Mouse (Mus musculus) gastrocnemius, postnatal 36 days (tissue): ENCODE measurements around the gene Arhgef28. TPM values are rescaled to one million over a fixed set of nuclear protein-coding genes. Genes with fewer than 3 reads are reported as not detected.
"Not testable (repeated sequence)": the region's sequence is repeated elsewhere in the genome, so short reads cannot be mapped to it uniquely, and the experiment has no call there.

ENCODE experiments used
- DNase-seq, 2 experiments: peaks; one replicate each; pipeline ENCODE4 v3.0.0; 2022
- intact Hi-C: fragments of 180-260 bp; cut with DNase I; formaldehyde crosslinking; loops from one replicate; pipeline ENCODE4 v1.15.1; 2025
- total RNA-seq, 2 experiments: library from RNA; stranded (reverse); gene quantifications; 2 replicates each; pipeline ENCODE4 v1.2.3; 2021

Arhgef28 gene
- total RNA-seq, 2 experiments from 2014 or later, result 2.8 to 3.7 TPM

DNA sequence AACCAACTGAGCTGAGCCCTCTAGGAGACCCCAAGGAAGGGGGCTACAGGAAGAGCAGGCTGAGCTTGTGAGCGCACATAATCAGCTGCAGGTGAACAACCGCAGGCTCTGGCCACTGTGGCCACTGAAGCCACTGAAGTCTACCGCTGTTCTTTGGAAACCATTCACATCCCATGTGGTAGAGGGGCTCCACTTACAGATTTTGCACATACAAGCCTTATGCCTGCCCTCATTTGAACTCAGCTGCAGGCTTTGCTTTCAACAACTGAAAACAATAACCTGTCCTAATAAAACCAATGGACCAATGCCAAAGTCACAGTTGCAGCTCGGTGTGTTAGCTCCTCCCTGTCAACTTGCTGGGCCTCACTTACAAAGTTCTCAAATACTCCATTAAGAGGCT, 126.6 kb downstream of the Arhgef28 start:
- intact Hi-C loops, result no loop called here
- DNase-seq, result no peak

- DNase-seq, result peak in 1 of 2 experiments; percentile 12
- intact Hi-C loops, result no loop called here
Observed at GRCm38 (mm10) chr13:98078251-98078650, 128.0 kb downstream of the Arhgef28 start.

- intact Hi-C loops, result no loop called here
- DNase-seq, result no peak
Observed at GRCm38 (mm10) chr13:98077216-98077615, 129.0 kb downstream of the Arhgef28 start.

DNA sequence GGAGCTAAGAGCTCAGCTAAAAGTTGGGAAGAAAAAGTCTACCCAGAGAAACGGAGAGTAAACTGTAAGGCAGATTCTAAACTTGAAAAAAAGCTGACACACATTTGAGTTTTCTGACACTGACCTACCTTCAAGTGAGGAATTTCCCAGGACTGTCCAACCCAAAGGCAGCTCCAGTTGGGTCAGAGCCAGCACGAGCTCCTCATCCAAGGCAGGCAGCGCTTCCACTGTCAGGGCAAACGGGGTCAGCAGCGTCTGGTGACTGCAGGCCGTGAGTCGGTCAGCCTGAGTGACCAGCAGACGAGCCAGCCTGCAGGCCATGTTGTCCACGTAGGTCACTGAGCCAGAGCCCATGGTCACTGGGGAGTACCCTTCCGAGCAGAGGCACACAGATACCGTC, 131.4 kb downstream of the Arhgef28 start:
- peak; percentile 42 to 46 for DNase-seq
- intact Hi-C loops, result no loop called here

GRCm38 (mm10) chr13:98073190-98073589, 133.0 kb downstream of the Arhgef28 start:
- DNase-seq, result no peak
- intact Hi-C loops, result no loop called here

GRCm38 (mm10) chr13:98070458-98070857, 135.8 kb downstream of the Arhgef28 start:
- DNase-seq, result no peak

DNA sequence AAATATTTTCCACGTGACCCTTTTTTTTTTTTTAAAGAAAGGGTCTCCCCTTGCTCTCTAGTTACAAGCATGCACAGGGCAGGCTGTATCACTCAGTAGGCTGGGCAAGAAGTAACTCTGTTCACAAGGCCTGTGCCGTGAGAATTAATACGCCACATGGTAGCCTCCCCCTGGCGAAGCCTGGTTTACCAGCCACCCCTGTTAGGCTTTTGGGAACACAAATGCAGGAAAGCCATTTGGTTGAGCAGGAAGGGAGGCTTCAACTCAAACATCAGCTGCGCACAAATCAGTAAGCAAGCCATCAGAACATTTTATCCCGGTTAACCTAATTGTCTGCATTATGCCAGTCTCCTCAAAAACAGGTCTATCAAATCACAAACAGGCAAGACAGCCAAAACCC, 136.6 kb downstream of the Arhgef28 start:
- no peak for DNase-seq
- intact Hi-C loops, result no loop called here

More at GRCm38 (mm10) chr13:98070458-98070857, 135.8 kb downstream of the Arhgef28 start:
- intact Hi-C loops, result no loop called here

DNA sequence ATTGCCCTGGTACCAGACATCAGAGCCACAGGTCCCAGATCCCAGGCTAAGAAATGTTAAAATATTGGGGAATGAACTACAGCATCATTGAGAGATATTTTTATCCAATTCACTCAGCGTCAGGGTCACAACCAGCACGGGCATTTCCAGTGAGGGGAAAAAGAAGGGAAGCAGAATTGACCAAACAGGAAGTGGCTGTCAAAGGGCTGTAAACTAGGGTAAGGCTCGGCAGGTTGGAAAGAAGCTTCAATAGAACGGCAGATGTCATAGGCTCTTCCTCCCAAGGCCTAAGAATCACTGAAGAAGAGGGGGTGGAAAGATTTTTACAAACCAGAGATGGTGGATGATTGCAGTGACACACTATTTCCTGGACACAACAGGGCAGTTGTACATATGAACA, 143.4 kb downstream of the Arhgef28 start:
- intact Hi-C loops, result no loop called here
- no peak for DNase-seq

DNA sequence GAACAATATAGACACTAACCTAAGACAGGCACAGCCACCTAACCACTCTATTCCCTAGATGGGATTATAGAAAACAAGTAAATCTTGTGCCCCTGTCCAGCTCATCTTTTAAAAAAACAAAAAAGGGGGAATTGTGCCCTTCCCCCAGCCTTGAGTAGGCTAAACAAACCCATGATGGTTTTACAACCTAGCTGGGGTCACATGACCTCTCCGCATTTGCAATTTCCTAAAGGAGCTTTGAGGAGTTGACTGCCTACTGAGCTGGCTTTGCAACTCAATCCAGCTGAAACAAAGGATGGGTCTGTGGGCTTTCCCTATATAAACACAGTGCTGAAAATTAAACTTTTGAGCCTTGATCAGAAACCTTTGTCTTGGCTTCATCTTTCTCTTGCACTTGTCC, 146.1 kb downstream of the Arhgef28 start:
- intact Hi-C loops, DNase-seq: not testable (repeated sequence)

GRCm38 (mm10) chr13:98055194-98055593, 151.0 kb downstream of the Arhgef28 start:
- intact Hi-C loops, result no loop called here

DNA sequence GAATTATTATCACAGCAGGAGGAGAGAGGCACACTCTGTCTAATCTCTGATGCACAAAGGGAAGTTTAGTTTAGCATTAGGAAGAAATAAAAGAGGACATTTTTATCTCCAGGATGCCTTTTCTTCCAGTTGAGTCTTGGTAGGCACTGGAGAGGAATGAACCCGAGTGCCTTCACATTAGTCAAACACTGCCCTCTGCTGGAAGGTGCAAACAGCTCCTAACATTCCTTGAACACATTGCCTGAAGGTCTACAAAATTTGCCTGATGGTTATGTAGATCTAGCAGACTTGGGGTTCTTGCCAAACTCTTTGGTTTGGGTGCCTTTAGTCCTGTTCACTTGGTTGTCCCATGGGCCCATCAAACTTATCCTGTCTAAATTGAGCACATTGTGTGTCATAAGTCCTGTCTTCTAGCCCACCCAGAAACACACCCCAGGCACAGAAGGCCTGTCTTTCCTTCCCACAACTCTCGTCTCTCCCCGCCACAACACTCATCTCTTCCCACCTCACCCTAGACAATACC, 165.6 kb downstream of the Arhgef28 start:
- intact Hi-C loops, result no loop called here
- DNase-seq, result peak in 1 of 2 experiments; percentile 29

More at GRCm38 (mm10) chr13:98055194-98055593, 151.0 kb downstream of the Arhgef28 start:
- no peak for DNase-seq

GRCm38 (mm10) chr13:98038731-98039130, 167.5 kb downstream of the Arhgef28 start:
- intact Hi-C loops, result no loop called here
- DNase-seq, result no peak

- intact Hi-C loops, result no loop called here
- DNase-seq, result no peak
Observed at GRCm38 (mm10) chr13:98037693-98038092, 168.5 kb downstream of the Arhgef28 start.

DNA sequence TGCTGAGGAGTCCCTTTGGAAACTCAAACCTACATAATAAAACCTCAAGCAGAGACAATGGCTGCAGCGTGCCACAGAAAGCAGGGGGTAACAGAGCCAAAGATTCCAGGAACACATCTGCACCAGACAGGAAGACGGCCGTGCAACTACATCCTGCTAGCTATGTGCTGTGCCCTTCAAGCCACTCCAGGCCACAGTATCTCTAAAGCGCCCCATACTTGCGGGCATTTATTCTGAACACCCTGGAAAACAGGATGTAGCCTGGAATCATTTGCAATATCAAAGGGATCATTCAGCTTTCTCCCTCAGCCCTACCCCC, 174.6 kb downstream of the Arhgef28 start:
- intact Hi-C loops, result loop anchor here (1.0 to 2.0 kb wide), 2 partner anchors 191 to 211 kb away; no protein-coding TSS in a partner anchor
- DNase-seq, result no peak

GRCm38 (mm10) chr13:98030959-98031641, 175.1 kb downstream of the Arhgef28 start:
- intact Hi-C loops, result loop anchor here (1.0 to 2.0 kb wide), 2 partner anchors 191 to 212 kb away; no protein-coding TSS in a partner anchor
- DNase-seq, result peak; percentile 55 to 75

DNA sequence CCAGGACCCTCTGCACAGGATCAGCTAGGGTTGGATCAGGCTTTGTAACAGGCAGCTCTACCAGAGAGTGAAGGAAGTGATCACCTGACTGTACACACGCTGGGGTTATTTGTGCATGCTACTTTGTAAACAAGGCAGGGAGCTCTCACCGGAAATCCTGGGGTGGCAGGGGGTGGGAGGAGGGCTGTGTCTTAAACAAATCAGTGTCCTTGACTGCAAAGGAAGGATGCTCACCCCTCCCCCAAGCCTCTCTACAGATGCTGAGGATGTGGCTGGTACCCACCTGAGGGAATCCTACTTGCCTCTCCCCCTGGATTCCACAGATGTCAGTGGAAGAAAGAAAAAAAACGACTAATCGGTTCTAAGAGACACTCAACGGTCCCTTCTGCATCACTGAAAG, 176.2 kb downstream of the Arhgef28 start:
- no peak for DNase-seq
- intact Hi-C loops, result loop anchor here (2.0 kb wide), 1 partner anchor 213 kb away; no protein-coding TSS in a partner anchor

GRCm38 (mm10) chr13:98028711-98029250, 177.5 kb downstream of the Arhgef28 start:
- intact Hi-C loops, result no loop called here
- DNase-seq, result no peak

DNA sequence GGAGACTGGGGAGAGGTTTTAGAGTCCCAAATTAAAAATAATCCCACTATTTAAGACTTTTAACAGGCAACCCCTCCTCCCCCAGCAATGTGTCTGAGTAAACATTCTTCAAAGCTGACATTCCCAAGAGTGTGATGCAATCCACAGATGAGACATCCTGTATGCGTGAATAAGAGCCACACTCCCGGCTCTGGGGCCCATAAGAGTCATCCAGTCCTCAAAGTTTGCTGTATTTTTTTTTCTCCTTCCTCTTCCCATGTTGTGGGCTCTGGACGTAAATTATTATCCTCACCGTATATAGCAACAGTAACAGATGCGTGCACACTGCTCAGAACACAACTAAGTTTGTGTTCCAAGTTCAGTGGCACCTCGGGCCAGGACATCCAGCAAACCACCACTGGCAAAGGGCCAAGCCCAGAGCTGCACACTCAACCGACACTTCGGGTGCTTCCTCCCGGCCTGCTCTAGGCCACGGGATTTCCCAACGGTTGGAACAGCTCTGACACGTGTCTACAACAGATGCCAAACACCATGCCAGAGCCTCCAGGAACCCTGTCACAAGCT, 178.5 kb downstream of the Arhgef28 start:
- intact Hi-C loops, result no loop called here
- peak; percentile 56 to 57 for DNase-seq

DNA sequence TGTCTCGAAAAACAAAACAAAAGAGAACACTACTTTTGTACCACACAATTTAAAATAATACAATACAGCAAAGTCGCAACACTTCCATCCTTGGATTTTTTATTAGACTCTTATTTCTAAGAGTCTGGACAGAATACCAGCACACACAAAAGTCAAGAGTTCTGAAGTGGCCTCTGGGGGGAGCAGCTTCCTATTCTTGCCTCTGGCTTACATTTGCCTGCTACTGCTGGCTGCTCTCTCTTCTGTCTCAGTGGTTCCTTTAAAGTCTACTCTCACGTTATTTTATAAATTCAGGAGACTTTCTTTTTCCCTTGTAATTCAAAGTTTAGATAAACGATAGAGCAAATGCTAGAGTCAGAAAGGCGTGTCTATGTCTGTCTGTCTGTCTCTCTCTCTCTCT, 179.1 kb downstream of the Arhgef28 start:
- DNase-seq, result no peak
- intact Hi-C loops, result no loop called here

- intact Hi-C loops, result no loop called here
- DNase-seq, result no peak
Observed at GRCm38 (mm10) chr13:98025706-98026504, 180.3 kb downstream of the Arhgef28 start.

- intact Hi-C loops, result no loop called here
- DNase-seq, result no peak
Observed at GRCm38 (mm10) chr13:98025162-98025561, 181.1 kb downstream of the Arhgef28 start.
